Mouse (Mus musculus): ENCODE measurements around the gene Pop7. TPM values are rescaled to one million over a fixed set of nuclear protein-coding genes. Genes with fewer than 3 reads are reported as not detected.

Pop7 gene
- polyA plus RNA-seq, 1 experiment from 2014 or later: 55.1 TPM

DNA sequence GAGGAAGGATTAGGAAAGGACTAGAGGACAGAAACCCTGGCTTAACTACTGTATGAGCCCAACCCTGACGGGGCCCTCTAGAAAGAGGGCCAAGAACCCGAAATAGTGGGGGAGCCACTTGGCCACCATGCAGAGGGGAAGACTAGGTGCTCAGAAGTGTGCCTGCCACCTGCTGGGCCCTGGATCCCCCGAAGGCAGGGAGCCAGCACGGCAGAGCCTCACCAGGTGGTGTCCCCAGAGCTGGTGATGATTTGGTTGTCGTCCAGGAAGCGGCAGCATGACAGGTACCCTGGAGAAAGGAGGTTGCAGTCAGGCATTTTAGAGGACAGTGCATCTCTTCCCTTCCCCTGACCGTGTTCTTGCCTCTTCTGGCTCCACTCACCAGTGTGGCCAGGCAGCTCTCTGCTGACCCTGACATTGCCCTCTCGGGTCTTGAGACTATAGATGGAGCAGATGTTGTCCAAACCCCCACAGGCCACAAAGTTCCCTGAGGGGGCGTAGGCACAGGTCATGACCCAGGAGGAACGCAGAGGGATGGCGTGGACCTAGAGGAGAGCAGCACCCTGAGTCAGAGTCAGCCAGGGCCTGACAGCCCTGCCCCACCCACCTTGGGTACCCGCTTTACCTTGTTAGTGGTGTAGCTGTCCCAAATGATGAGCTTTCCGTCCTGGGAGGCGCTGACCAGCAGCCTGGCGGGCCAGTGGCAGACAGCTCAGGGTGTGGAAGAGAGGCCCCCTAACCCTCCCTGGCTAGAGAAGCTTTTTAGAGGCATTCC lies 27.1 kb upstream of the Pop7 start:
- 69% methylated on average over 15 of the region's 15 CpGs for WGBS
- Histone ChIP-seq H3K9me3 (replicated peaks; ENCODE audit: low read length) (no peaks in the 10 kb centered on the region), H3K9ac (ENCODE audit: low read depth, low read length) (no peak overlapping the region), H3K4me2 (ENCODE audit: low read length) (no peak overlapping the region), H3K27ac (no peak overlapping the region), H3K27me3 (ENCODE audit: insufficient read depth, low read length) (no peaks in the 10 kb centered on the region), H3K4me3 (replicated peaks; ENCODE audit: low read depth, low read length) (no peak overlapping the region), H3K36me3 (ENCODE audit: insufficient read depth, low read length) (peaks cover 39% of the 10 kb centered on the region), H3K4me1 (replicated peaks; ENCODE audit: insufficient read depth, low read length) (peaks cover 7% of the 10 kb centered on the region; the same call in 1 of the 2 replicates)
- DNase-seq (ENCODE audit: low spot score): no peak
- ATAC-seq (replicated peaks; ENCODE audit: low FRiP score, low read depth): no peak
- no peak for TF ChIP-seq CTCF (IDR thresholded peaks at IDR 0.05; ENCODE audit: low read depth)

DNA sequence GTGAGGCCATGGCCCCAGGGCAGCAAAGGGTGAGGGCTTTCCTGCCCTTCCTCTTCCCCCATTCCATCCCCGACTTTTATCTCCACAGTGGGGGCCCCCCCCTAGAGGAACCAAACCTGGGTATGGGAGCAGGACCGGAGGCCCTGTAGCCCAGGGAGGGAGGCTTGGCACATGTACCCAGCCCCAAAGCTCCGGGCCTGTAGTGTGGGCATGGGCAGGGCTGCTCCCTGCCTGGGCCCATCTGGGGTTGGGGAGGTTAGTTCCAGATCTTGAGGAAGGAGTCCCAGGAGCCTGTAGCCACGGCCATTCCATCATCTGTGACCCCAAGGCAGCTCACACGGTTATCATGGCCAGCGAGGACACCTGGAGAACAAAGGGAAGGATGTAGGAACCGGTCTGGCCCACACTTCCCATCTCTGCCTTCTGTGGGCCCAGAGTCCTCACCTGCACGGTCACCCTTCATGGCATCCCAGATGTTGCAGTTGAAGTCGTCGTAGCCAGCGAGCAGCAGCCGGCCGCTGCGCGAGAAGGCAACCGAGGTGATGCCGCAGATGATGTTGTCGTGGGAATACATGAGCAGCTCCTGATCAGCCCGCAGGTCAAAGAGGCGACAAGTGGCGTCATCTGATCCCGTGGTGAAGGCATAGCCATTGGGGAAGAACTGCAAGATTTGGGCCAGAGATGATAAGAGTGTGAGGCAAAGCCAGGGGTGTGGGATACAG lies 26.1 kb upstream of the Pop7 start:
- H3K27ac ChIP-seq: no peak overlapping the region
- whole genome bisulfite sequencing: 76% methylated on average over 22 of the region's 22 CpGs
- no peak for TF ChIP-seq CTCF (IDR thresholded peaks at IDR 0.05; ENCODE audit: low read depth)
- H3K36me3 ChIP-seq (ENCODE audit: insufficient read depth, low read length): peaks cover 45% of the 10 kb centered on the region
- H3K4me1 ChIP-seq (replicated peaks; ENCODE audit: insufficient read depth, low read length): peaks cover 7% of the 10 kb centered on the region; the same call in 1 of the 2 replicates
- no peak overlapping the region for H3K4me3 ChIP-seq (replicated peaks; ENCODE audit: low read depth, low read length)
- no peak for ATAC-seq (replicated peaks; ENCODE audit: low FRiP score, low read depth)
- no peak for DNase-seq (ENCODE audit: low spot score)
- H3K9me3 ChIP-seq (replicated peaks; ENCODE audit: low read length): no peaks in the 10 kb centered on the region
- H3K9ac ChIP-seq (ENCODE audit: low read depth, low read length): no peak overlapping the region
- no peaks in the 10 kb centered on the region for H3K27me3 ChIP-seq (ENCODE audit: insufficient read depth, low read length)
- no peak overlapping the region for H3K4me2 ChIP-seq (ENCODE audit: low read length)

DNA sequence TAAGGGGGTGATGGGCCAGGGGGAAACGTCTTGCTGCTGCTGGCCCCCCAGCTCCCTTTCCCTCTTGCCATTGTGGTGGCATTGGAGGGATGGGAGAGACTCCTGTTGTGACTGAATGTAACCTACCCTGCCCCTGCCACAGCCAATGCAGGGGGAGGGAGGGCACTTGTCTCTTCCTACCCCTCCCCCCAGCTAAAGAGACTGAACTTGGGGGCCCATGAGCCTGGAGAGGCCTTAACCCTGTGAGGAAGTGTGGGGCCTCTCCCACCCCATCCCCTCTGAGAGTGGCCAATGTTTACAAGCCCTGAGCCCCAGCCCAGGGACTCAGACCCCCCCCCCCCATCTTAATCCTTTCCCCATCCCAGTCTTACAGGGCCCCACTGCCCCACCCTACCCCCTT lies 25.1 kb upstream of the Pop7 start:
- no peak for DNase-seq (ENCODE audit: low spot score)
- no peak for TF ChIP-seq CTCF (IDR thresholded peaks at IDR 0.05; ENCODE audit: low read depth)

DNA sequence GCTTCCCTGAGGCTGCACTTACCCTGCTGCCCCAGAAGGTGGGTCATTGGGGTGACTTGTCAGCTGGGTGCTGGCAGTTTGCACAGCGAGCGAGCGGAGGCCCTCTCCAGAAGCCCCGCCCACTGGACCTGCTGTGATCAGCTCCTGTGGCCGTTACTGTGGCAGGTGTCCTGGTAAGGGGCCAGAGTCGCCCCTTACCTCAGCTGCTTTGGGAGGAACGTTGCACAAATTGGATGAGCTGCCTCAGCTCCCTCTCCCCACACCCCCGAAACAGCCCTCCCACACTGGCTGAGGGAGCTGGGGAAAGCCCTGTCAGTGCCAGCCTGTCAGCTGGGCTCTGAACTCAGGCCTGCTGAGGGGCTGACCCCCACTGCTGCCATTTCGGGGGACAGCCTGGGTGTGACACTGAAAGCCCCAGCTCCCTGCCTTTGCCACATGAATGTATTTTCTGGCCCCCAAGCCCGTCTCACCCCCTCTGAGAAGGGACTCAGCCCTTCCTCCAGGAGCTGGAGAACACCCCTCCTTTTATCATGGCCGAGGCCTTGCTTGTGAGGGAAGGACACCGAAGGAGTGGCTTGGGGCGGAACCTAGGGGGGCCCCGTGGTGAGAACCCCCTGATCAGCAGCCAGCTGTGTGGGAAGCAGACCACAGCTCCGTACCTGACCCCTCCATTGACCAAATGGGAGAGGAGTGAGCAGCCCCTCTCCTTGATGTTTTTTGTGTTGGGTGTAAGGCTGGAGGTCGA lies 24.0 kb upstream of the Pop7 start:
- no peak; the same call in 1 of the 2 replicates for TF ChIP-seq CTCF (IDR thresholded peaks at IDR 0.05; ENCODE audit: low read depth)
- DNase-seq (ENCODE audit: low spot score) (peak; percentile 41), ATAC-seq (replicated peaks; ENCODE audit: low FRiP score, low read depth) (no peak)
- Histone ChIP-seq H3K4me1 (replicated peaks; ENCODE audit: insufficient read depth, low read length) (peaks cover 7% of the 10 kb centered on the region; the same call in 1 of the 2 replicates), H3K9me3 (replicated peaks; ENCODE audit: low read length) (no peaks in the 10 kb centered on the region), H3K9ac (ENCODE audit: low read depth, low read length) (0 out of 2 replicates have a peak overlapping the region, but pooled peaks have one; percentile 9), H3K4me2 (ENCODE audit: low read length) (no peak overlapping the region), H3K4me3 (replicated peaks; ENCODE audit: low read depth, low read length) (no peak overlapping the region), H3K36me3 (ENCODE audit: insufficient read depth, low read length) (peaks cover 62% of the 10 kb centered on the region), H3K27ac (no peak overlapping the region), H3K27me3 (ENCODE audit: insufficient read depth, low read length) (no peaks in the 10 kb centered on the region)
- 49% methylated on average over 16 of the region's 16 CpGs for WGBS

More for the DNA sequence above, 25.1 kb upstream of the Pop7 start:
- no peak overlapping the region for H3K4me2 ChIP-seq (ENCODE audit: low read length)
- no peaks in the 10 kb centered on the region for H3K27me3 ChIP-seq (ENCODE audit: insufficient read depth, low read length)
- H3K27ac ChIP-seq: no peak overlapping the region
- peaks cover 7% of the 10 kb centered on the region; the same call in 1 of the 2 replicates for H3K4me1 ChIP-seq (replicated peaks; ENCODE audit: insufficient read depth, low read length)
- no peak overlapping the region for H3K9ac ChIP-seq (ENCODE audit: low read depth, low read length)
- no peaks in the 10 kb centered on the region for H3K9me3 ChIP-seq (replicated peaks; ENCODE audit: low read length)
- H3K36me3 ChIP-seq (ENCODE audit: insufficient read depth, low read length): peaks cover 51% of the 10 kb centered on the region
- H3K4me3 ChIP-seq (replicated peaks; ENCODE audit: low read depth, low read length): no peak overlapping the region
- no peak for ATAC-seq (replicated peaks; ENCODE audit: low FRiP score, low read depth)
- WGBS: 63% methylated on average over 1 of the region's 1 CpGs

DNA sequence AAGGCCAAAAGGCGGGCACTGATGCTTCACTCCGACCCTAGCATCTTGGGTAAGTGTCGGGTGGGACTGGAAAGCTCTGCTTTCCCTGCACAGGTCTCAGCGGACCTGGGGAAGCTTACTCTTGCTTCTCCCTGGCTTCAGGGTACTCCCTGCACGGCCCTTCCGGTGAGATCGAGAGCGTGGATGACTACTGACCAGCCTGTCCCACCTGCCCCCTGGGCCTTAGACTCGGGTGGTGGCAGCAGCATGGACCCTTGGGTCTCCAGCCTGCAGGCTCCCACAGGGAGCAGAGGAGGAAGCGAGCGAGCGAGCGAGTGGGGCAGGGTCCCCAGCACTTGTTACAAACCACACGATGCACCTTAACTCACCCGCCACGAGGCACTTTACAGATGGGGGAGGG lies 23.2 kb upstream of the Pop7 start:
- Histone ChIP-seq H3K27ac (no peak overlapping the region), H3K36me3 (ENCODE audit: insufficient read depth, low read length) (peaks cover 70% of the 10 kb centered on the region), H3K4me1 (replicated peaks; ENCODE audit: insufficient read depth, low read length) (peaks cover 5% of the 10 kb centered on the region; the same call in 1 of the 2 replicates), H3K27me3 (ENCODE audit: insufficient read depth, low read length) (no peaks in the 10 kb centered on the region), H3K9ac (ENCODE audit: low read depth, low read length) (no peak overlapping the region), H3K4me3 (replicated peaks; ENCODE audit: low read depth, low read length) (no peak overlapping the region), H3K4me2 (ENCODE audit: low read length) (no peak overlapping the region), H3K9me3 (replicated peaks; ENCODE audit: low read length) (no peaks in the 10 kb centered on the region)
- no peak for TF ChIP-seq CTCF (IDR thresholded peaks at IDR 0.05; ENCODE audit: low read depth)
- no peak for DNase-seq (ENCODE audit: low spot score)
- ATAC-seq (replicated peaks; ENCODE audit: low FRiP score, low read depth): no peak
- WGBS: 71% methylated on average over 16 of the region's 16 CpGs

DNA sequence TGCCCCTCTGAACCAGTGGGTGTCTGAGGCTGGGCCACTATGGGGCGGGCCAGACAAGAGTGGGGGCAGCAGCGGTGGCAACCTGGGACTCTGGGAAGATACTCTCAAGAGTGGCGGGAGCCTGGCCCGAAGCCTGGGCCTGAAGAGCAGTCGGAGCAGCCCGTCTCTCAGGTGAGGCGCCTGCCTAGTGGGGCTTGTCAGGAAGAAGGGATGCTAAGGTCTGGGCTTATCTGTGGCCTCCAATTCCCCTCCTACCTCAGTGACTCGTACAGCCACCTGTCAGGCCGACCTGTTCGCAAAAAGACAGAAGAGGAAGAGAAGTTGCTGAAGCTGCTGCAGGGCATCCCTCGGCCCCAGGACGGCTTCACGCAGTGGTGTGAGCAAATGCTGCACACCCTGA lies 22.4 kb upstream of the Pop7 start:
- no peaks in the 10 kb centered on the region for H3K27me3 ChIP-seq (ENCODE audit: insufficient read depth, low read length)
- no peaks in the 10 kb centered on the region for H3K4me1 ChIP-seq (replicated peaks; ENCODE audit: insufficient read depth, low read length)
- WGBS: 79% methylated on average over 13 of the region's 13 CpGs
- peaks cover 78% of the 10 kb centered on the region for H3K36me3 ChIP-seq (ENCODE audit: insufficient read depth, low read length)
- no peaks in the 10 kb centered on the region for H3K9me3 ChIP-seq (replicated peaks; ENCODE audit: low read length)
- H3K27ac ChIP-seq: no peak overlapping the region
- no peak for TF ChIP-seq CTCF (IDR thresholded peaks at IDR 0.05; ENCODE audit: low read depth)
- H3K9ac ChIP-seq (ENCODE audit: low read depth, low read length): no peak overlapping the region
- H3K4me3 ChIP-seq (replicated peaks; ENCODE audit: low read depth, low read length): no peak overlapping the region
- no peak overlapping the region for H3K4me2 ChIP-seq (ENCODE audit: low read length)
- no peak for DNase-seq (ENCODE audit: low spot score)
- no peak for ATAC-seq (replicated peaks; ENCODE audit: low FRiP score, low read depth)
